Mouse (Mus musculus) brain, embryonic 14.5 days (tissue): Measurements from ENCODE around the gene Sdk1.

ENCODE experiments used
- CTCF ChIP-seq: fragments of 200-500 bp; IDR thresholded peaks from 2 replicates; pipeline ENCODE4 v1.5.1; 2012; ENCODE audit warnings: inconsistent platforms, mild to moderate bottlenecking, moderate library complexity, borderline replicate concordance; ENCODE audit not compliant: insufficient read depth, insufficient read length; ENCODE audit errors: extremely low read depth
- POLR2A ChIP-seq: fragments of 200-500 bp; IDR thresholded peaks from 2 replicates; pipeline ENCODE4 v1.6.1; 2012; ENCODE audit warnings: mild to moderate bottlenecking, inconsistent platforms, borderline replicate concordance; ENCODE audit not compliant: poor library complexity, insufficient read depth, insufficient read length, severe bottlenecking; ENCODE audit errors: extremely low read depth

- TF ChIP-seq POLR2A (no peak), CTCF (no peak)
Measured at GRCm38 (mm10) chr5:142001131-142001530, 759.8 kb downstream of the Sdk1 start.
